Mouse (Mus musculus) Muller cell, postnatal 12 days (primary cell): ENCODE measurements around the gene Samd9l.
"Not testable (repeated sequence)": the region's sequence is repeated elsewhere in the genome, so short reads cannot be mapped to it uniquely, and the experiment has no call there.

ENCODE experiments used
- DNase-seq: peaks from one replicate; pipeline ENCODE4 v3.0.0-alpha.2; 2015; ENCODE audit errors: inconsistent ontology term

Gene Samd9l

DNA sequence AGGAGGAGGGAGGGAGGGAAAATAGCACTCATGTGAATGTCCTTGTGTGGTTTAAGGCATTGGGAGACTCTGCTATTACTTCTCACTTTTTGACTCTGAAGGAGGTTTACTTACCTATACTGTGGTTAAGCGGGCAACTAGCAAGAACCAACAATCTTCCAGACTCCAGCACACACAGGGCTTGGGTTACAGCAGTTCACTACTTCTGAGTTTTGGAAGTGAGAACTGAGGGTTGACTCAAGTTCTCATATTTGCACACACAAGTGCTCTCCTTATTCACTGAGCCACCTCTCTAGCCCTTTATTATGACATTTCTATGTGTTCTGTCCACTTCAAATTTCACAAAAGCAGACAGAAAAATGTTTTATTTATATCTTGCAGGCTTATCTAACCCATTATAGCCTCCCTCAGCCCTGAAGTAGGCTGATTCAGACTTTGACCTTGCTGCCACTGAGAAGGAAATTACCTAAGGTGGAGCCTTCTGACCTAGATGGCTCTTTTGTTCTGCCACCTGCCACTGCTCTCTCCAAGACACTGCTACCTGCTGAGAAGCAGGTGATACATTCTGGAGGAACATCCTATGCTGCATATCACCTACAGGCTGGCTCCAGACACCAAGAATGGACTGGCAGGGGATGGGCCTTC lies 55.6 kb downstream of the Samd9l start:
- DNase-seq: not testable (repeated sequence)

DNA sequence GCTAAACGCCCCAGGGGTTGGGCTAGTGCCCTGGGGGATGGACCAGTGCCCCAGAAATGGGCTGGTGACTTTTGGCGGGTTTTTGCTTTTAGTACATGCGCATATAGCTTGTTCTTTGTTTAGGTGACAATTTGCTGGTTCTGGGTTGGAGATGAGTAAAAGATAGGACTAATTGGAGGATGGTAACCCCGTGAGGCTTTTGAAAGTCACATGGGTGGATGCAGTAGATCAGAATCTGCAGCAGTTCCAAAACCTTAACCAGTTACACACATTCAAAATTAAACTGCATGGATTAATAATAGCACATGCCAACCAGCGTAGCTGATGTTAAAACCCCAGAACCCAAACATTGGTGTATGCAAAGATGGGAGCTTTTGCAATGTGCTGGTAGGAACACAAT lies 57.9 kb downstream of the Samd9l start:
- DNase-seq: no peak

DNA sequence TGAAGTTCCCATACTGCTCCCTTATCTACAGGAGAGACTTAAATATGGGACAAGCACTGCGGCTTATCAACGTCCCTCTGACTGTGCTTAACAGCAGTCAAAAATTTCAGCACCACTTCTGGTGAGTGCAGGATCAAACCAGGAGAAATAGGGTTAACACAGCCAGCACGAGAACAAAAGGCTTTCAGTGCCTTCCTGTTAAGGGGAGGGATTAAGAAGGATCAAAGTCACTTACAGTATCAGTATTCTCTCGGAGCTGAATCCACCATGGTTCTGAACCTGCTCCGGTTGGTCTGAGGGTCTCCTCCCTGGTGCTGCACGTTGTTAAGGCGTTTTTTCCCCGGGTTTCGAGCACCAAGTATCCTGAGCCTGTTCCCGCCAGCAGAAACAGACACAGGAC lies 58.4 kb downstream of the Samd9l start:
- DNase-seq: not testable (repeated sequence)

DNA sequence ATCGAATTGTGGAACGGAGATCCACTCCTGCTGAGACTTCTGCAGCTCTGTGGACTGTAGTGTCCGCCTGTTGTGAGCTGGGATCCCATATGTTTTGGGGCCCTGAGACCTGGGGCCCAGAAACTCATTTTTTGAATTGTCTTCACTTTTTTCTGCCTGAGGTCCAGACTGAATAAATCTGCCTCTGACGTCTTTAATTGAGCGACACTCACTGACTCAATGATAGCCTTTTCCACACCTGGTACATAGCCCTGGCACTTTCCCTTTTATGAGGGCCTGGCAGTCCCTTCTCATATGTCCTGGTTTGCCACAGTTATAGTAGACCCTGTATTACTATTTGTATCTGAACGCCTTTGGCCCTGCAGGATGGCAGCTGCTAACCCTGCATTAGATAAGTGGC lies 60.2 kb downstream of the Samd9l start:
- not testable (repeated sequence) for DNase-seq
